Mouse (Mus musculus) lung, postnatal 10 days (tissue): ENCODE measurements around the gene Krtap5-1.
"Not testable (repeated sequence)": the region's sequence is repeated elsewhere in the genome, so short reads cannot be mapped to it uniquely, and the experiment has no call there.

Experiments used
- DNase-seq: peaks from one replicate; pipeline ENCODE4 v3.0.0; 2021

Gene Krtap5-1

DNA sequence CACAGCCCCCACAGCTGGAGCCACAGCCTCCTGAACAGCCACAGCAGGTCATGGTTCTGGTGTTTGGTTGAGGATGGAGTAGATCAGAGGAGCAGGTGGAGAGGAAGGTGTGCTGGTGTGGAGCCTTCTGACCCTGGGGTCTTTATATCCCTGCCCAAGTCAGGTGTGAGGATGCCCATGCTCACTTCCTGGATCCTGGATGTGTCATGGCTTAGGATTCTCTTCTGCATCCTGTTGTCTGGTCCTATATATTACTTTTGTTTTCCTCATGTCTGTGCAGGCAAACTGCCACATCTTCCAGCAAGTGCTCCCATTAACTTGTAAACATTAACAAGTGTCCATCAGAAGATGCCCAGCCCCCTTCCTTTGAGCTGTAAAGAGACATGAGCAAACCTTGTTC is at the start of gene Krtap5-1:
Krtap5-1 (minus strand) TSS at position 101 of the 400 bp plus-strand sequence.
- not testable (repeated sequence) for DNase-seq

DNA sequence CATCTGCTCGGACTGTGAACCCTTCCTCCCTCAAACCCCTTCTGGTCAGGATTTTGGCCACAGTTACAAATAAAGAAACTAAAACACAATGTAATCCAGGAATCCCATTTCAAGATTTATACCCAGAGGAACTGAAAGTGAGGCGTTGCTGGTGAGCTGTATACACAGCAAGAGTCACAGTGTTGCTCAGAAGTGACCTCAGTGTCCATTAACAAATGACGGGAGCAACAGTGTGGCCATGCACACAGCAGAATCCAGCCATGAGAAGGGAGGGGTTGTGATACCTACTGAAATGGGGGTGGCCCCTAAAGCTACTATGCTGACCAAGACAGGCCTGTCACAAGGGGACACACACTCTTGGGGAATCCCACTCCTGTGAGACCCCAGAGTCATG is 45.3 kb upstream of the Krtap5-1 start:
- DNase-seq: no peak

DNA sequence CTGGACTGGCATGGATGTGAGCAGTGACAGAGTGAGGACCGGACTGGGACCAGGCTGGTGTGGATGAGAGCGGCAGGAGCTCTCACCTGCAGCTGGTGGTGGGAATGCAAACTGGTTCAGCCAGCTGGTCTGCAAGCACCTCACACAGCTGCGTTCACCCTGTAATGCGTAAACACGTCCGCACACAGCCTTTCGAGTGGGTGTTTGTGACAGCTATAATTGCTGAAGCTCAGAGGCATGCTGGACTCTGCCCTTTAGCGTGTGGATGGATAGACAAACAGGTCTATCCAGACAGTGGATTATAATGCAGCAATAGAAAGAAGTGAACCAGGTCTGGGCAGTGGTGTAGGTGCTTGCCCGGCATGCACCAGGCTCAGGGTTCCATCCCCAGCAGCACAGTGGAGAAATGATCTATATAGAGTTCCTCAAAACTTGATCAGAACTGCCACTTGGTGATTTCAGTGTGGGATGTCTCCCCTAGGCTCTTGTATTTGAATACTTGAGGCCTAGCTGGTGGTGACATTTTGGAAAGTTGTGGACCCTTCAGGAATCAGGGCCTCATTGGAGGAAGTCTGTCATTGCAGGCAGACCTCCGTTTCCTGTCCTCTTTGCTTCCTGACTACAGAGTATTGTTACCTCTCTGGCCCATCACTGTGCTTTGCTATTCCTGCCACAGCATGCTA is 44.8 kb upstream of the Krtap5-1 start:
- DNase-seq: no peak

GRCm38 (mm10) chr7:142340269-142340970 is 43.5 kb upstream of the Krtap5-1 start:
- no peak for DNase-seq

GRCm38 (mm10) chr7:142335151-142335550 is 38.2 kb upstream of the Krtap5-1 start:
- no peak for DNase-seq

DNA sequence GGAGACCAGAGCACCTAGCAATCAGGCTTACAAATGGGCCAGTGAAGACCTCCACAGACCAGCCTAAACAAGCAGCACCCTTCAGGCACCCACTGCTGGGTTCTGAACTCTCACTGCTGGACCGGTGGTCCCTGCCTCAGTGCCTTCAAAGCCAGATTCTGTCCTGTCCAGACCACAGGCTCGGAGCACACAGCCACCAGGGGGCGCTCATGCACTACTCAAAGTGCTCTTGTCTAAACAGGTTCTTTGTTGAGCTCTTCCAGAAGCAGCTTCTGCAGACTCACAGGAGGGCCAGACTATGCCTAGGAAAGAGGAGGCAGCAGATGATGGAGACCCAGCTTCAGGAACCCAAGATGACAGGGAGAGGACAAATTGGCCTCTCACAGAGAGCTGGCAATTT is 37.3 kb upstream of the Krtap5-1 start:
- DNase-seq: peak; percentile 92

DNA sequence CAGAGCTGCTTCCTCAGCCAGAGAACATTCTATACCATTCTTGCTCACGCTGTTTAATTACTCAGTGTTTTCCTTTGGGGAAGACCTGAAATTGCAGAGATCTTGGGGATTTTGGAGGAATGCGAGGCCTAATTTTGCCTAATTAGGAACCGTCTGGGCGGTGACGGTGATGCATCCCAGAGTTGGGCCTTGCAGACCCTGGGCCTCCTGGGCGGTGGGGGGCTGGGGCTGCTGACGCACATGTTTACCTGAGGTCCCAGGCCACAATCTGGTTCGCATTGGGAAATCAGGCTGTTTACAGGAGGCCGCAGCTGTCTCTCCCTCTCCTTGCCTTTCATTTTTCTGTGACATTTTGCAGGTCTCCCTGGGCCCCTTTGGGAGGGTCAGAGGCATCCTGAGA is 35.8 kb upstream of the Krtap5-1 start:
- not testable (repeated sequence) for DNase-seq

DNA sequence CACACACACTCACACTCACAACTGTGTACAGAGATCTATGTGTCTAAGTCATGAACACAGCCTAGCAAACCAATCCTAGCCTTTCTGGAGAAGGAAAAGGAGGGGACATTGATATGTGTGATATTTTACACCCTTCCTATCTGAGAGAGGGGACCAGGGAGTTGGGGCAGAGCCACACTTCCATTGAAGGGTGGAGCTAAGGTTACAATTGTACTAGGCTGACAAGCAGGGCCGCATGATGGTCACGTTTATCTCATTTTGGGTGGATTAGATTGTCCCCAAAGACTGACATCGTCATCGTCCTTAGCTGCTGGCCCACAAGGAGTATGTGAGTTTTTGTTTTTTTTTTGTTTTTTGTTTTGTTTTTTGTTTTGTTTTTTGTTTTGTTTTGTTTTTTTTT is 34.4 kb upstream of the Krtap5-1 start:
- no peak for DNase-seq

DNA sequence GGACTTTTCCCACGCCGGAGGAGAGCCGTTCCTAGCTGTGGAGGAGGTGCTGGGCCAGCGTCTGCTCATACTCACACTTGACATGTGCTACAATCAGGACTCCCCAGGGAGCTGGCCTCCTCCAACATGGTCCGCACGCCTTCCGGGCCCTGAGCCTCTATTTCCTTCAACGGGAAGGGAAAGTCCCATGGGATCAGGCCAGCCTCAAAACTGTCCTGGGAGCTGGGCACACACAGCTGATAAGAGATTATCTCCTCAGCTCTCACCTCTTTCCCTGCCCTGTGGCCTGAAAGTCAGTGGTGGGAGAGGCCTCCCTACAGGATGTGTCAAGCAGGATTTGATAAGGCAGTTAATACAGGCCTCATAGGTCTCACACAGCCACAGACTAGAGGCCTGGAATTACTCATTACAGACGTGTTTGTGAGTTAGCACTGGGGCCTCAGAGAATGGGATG is 33.4 kb upstream of the Krtap5-1 start:
- peak; percentile 51 for DNase-seq

DNA sequence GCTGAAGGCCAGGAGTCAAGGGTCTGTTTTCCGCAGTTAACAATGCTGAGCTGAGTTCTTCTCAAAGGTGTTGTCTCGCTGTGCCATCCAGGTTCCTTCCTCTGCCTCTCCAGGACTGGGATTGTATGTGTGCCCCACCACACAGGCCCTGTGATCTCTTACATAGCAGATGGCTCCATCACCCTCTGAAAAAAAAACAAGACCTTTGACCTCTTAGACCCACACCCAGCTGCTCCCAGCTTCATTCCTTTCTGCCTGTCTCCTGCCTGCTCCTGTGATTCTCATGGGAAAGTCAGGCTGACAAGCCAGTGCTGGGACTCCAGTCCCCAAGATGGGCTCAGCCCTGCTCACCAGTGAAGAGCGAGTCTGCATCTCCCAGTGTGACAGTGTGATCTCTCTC is 31.6 kb upstream of the Krtap5-1 start:
- DNase-seq: no peak

DNA sequence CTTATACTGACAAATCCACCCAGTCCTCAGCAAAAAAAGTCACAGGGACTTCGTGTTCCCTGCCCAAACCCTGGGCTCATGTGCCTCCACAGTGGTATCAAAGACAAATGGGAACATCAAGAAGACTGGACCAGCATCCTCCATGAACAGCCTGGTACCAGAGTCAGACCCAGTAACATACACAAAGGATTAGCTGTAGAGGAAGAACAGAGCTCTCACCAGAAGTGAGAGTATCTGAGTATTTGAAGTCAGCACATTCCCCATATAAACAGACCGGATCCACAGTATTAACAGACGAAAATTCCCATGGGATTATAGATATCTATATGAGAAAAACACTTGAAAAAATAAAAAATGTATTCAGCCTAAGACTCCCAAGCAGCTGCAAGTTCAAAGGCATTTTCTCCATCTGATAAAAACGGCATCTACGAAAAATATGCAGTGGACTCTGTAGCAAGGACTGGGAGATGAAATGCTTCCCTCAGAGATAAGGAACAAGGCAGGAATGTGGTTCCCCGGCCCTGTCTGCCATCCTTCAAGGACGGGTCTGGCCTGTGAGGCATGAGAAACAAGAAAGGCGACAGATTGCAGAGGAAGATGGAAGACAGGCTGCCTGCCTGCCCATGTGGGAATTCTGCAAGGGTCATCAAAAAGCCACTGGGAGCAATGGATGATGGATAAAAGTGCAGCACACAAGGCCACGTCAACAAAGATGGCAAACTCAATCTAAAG is 30.0 kb upstream of the Krtap5-1 start:
- no peak for DNase-seq

GRCm38 (mm10) chr7:142323396-142324117 is 26.6 kb upstream of the Krtap5-1 start:
- no peak for DNase-seq

GRCm38 (mm10) chr7:142322641-142323040 is 25.7 kb upstream of the Krtap5-1 start:
- no peak for DNase-seq

DNA sequence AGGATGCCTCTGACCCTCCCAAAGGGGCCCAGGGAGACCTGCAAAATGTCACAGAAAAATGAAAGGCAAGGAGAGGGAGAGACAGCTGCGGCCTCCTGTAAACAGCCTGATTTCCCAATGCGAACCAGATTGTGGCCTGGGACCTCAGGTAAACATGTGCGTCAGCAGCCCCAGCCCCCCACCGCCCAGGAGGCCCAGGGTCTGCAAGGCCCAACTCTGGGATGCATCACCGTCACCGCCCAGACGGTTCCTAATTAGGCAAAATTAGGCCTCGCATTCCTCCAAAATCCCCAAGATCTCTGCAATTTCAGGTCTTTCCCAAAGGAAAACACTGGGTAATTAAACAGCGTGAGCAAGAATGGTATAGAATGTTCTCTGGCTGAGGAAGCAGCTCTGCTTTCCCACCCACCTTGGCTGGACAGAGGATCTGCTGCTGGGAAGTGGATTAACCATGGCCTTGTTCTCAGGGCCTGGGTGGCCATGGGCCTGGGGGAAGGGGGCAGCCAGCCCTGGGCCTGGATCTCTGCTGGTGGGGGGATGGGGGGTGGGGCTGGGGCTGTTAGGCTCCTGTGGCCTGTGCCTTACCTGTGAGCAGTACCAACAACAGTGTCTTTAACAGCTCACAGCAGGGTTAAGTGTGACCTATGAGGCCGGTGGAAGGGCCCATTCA is 24.9 kb upstream of the Krtap5-1 start:
- not testable (repeated sequence) for DNase-seq

DNA sequence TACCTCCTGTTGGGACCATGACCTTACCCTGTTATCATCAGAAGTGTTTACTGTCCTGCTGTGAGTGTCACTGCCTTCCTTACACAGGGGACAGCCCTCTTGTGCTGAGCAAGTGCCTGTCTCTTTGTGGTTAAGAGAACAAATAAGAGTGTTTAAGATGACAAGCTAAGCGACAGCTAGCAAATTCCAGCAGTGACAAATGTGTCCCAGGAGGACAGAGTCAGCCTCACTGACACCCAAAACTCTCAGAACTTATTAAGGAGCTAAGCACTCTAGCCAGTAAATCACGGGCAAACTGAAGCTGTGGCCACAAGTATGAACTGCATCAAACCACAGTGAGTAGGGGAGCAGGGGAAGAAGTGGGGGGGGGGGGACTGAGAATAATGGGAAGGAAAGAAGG is 24.0 kb upstream of the Krtap5-1 start:
- no peak for DNase-seq

GRCm38 (mm10) chr7:142319124-142319523 is 22.2 kb upstream of the Krtap5-1 start:
- no peak for DNase-seq

DNA sequence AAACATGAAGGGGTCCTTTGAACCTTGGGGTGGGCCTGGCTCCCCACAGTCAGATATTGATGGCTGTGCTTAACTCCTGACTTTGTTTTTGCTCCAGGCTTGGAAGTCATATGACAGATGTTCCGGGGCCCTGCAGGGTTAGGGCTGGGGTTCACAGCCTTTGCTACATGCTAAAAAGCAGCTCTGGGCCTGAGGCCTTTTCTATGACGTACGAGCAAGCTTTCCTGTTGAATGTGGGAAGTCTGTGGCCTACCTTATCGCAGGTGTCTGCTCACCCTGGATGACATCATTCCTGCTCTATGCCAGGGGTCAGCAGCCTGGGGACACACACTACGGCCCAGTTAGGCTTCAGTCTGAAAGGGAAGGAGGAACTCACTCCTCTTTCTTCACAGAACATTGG is 20.3 kb upstream of the Krtap5-1 start:
- DNase-seq: no peak

DNA sequence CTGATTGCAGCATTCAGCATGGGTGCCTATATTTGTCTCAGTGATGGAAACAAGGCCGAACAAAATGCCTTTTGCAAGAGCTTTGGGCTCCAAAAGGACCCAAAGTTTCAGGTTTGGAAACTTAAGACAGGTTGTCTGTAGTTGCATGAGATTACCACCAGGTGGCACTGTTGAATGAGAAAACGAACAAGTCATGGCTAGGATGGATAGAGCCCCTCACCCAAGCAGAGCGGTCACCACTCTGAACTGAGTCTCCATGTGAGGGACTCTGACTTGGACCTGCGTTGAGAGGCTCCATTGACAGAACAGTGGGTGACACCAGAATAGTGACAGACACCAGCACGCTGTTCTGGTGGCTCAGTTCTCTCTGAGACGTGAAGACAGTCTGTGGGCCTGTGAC is 19.6 kb upstream of the Krtap5-1 start:
- DNase-seq: peak; percentile 46

GRCm38 (mm10) chr7:142314600-142315285 is 17.8 kb upstream of the Krtap5-1 start:
- no peak for DNase-seq

DNA sequence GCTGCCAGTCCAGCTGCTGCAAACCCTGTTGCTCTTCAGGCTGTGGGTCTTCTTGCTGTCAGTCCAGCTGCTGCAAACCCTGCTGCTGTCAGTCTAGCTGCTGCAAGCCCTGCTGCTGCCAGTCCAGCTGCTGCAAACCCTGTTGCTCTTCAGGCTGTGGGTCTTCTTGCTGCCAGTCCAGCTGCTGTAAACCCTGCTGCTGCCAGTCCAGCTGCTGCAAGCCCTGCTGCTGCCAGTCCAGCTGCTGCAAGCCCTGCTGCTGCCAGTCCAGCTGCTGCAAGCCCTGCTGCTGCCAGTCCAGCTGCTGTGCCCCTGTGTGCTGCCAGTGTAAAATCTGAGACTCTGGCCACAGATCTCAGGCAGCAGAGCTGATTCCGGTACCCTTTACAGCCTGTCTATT is 7.0 kb upstream of the Krtap5-1 start:
- not testable (repeated sequence) for DNase-seq

DNA sequence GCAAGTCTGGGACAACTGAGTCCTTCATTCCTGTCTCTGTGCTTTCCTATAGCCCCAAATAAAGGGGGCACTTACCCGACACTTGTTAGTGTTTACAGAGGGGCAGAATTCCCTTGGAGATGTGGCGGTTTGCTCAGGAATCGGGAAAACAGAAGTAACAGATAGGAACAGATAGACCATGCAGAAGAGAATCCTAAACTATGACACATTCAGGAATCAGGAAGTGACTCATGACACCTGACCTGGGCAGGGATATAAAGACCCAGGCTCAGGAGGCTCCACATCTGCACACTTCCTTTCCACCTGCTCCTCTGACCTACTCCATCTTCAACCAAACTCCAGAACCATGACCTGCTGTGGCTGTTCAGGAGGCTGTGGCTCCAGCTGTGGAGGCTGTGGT is 6.3 kb upstream of the Krtap5-1 start, which contains the start of gene Krtap5-4:
Krtap5-4 (plus strand) TSS at position 301 of the 400 bp plus-strand sequence.
- no peak for DNase-seq

- DNase-seq: peak; percentile 40
Measured at GRCm38 (mm10) chr7:142296108-142296507, 810 bp downstream of the Krtap5-1 start.
